Mouse (Mus musculus) CH12F3 (cell line): ENCODE measurements at regions not wholly inside any gene's neighbourhood (a gene's known extent, or its start where the extent isn't known, plus 50 kb on each side); places are given as distances from the start of the nearest gene placed in this dataset.

Experiments
- in situ Hi-C: fragments of 300-500 bp; cut with MboI; formaldehyde crosslinking; loops from 2 replicates; pipeline ENCODE4 v1.14.3; 2020; ENCODE audit warnings: low sequenced_read_pairs

DNA sequence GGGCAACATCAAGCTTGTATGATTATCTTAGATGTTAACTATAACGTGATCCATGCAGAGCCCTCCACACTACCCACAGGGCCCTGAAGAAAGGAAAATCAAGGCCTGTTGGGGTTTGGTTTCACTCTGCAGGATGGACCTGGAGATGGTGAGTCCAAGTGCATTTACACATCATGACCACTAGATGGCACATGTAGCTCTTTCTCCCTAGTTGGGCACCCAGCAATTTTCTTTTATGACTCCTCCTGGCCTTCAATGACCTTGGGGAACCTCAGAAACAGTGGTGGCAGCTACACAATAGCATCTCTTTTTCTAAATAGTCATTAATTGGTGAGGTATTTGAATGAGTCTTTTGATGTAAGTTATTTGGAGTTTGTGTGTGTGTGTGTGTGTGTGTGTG lies 442.1 kb downstream of the Etnk1 start:
- in situ Hi-C loops: loop anchor here (25.0 kb wide), 1 partner anchor 1353 kb away; no protein-coding TSS in a partner anchor

DNA sequence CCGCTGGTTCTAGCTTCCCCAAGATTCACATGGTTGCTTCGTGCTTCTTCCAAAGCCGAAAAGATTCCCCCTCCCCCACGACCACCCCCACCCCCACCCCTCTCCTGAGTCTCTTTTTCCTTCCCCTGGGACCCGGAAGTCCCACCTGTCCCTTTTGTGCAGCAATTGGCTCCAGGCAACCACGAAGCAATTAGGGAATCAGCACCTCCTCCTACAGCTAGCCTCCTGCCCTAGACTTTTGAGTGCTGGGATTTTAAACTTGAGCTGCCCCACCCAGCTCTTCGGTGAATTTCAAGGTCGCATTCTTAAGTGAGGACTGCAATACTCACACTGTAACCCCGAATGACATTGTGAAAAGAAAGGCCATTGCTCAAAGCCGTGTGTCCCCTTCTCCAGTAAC lies 445.9 kb downstream of the Etnk1 start:
- in situ Hi-C loops: loop anchor here (25.0 kb wide), 1 partner anchor 1349 kb away; no protein-coding TSS in a partner anchor

DNA sequence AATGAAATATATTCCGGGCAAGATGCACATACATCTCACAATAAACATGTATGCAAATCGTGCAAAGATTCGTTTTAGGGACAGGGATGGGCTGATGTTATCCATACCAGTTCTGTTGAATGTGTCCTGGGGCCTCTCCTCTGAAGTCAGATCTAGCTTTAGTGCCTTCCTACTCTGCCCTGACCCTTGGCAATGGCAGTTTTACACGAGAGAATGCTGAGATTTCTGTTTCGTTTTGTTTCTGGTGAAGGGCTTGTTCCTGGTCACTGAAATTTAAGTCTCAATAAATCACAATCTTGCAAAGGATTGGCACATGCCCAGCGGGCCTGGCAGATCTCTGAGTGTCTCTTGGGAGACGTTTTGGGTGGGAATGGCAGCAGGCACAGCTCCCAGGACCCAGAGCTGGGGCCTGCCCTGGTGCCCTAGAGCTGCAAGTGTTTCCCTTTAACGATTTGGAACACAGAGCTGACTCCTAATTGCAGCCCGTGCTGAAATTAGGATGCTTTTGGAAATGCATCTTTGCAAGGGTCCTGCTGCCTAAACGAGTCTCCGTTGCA lies 447.5 kb downstream of the Etnk1 start:
- in situ Hi-C loops: loop anchor here (25.0 kb wide), 1 partner anchor 1348 kb away; no protein-coding TSS in a partner anchor

DNA sequence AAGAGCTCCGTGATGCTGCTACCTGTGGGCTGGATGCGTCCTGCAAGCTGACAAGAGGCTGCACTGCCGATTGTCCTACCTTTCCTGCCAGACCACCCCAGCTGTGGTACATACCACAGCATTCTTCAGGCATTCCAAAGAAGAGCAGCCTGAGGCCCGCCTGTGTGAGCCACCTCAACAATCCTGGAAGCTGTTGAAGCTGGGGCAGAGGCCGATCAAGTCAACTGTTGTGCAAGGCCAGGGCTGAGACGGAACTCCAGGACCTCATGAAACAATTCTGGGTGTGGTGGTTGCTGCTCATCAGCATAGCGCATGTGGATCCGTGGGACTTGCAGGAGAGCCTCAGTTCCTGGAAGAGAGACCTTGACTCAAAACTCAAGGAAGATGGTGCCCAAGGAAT lies 448.3 kb downstream of the Etnk1 start:
- in situ Hi-C loops: loop anchor here (25.0 kb wide), 1 partner anchor 1347 kb away; no protein-coding TSS in a partner anchor

DNA sequence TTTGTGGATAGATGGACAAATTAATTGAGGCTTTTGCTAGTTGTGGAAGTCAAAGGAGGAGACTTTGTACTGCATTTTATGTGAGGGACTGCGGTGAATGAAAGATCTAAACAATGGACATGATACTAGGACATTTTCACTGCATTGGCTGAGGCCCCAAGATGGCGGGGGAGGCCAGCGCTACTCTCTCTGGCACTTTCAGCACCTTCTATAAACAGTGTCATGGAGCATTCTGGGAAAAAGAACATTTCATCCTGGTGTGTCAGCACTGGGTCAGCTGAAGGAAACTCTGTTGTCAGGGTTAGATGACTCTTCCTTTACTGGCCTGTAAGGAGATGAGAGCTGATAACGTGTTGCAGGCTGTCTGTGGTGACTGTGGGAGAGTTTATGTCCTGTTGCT lies 449.4 kb downstream of the Etnk1 start:
- in situ Hi-C loops: loop anchor here (25.0 kb wide), 1 partner anchor 1346 kb away; no protein-coding TSS in a partner anchor

DNA sequence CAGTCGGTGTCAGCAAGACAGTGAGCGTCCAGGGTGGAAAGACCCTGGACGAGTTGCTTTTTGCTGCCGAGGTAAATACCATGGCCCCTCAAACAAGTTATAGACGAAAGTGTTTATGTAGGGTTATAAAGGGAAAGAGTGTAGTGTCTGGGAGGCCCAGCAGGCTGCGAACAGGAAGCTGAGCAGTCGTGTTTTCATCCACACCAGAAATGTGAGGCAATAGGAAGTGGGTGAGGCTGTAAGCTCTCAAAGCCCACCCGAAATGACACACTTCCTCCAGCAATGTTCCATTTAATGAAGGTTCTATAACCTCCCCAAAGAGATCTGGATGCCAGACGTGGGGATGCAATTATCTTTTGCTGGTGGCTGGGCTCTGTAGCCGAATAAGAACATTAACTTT lies 451.5 kb downstream of the Etnk1 start:
- in situ Hi-C loops: loop anchor here (25.0 kb wide), 1 partner anchor 1344 kb away; no protein-coding TSS in a partner anchor

DNA sequence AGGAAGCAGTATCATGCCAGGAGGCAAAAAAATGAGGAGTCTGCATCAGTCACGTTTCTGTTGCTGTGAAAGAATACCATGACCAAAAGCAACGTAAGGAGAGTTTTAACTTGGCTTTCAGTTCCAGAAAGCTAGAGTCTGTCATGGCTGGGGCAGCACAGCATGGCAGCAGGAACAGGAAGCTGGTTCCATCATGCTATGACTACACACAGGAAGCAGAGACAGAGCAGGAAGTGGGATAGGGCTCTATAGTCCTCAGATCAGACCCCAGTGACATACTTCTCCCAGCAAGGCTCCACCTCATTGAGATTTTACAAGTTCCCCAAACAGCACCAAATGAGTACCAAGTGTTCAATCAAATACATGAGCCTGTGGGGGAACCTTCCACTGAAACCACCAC lies 453.6 kb downstream of the Etnk1 start:
- in situ Hi-C loops: loop anchor here (25.0 kb wide), 1 partner anchor 1342 kb away; no protein-coding TSS in a partner anchor

DNA sequence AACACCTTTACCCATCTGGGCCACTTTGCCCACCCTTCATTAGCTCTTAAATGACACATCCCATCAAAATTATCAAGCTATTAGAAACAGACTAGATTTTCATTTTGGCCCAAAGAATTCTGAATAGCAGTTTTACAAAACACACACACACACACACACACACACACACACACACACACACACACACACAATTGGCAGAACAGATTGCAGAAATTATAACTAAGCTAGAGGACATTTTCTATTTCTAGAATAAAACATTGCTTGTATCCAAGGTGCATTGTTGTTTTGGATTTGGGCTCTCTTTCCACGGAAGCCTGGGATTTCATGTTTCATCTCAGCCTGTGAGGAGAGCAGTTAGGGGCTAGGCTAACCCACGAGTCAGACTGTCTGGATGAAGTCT lies 455.1 kb downstream of the Etnk1 start:
- in situ Hi-C loops: loop anchor here (25.0 kb wide), 1 partner anchor 1340 kb away; no protein-coding TSS in a partner anchor

DNA sequence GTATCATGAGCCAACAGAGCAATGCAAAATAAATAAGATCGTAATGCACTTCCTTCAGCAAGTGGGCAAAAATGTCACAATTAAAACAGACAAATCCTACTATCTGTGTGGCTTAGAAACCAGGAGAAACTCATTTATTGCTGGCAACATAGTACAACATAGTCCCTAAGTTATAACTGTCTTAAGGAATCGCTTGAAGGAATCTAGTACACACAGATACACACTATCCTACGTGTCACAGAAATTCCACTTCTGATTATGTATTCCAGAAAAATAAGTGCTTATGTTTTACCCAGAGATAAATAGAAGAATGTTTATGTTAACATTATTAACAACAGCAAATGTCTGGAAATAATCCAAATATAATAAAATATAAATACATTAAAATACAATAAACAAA lies 457.9 kb downstream of the Etnk1 start:
- in situ Hi-C loops: loop anchor here (25.0 kb wide), 1 partner anchor 1337 kb away; no protein-coding TSS in a partner anchor

DNA sequence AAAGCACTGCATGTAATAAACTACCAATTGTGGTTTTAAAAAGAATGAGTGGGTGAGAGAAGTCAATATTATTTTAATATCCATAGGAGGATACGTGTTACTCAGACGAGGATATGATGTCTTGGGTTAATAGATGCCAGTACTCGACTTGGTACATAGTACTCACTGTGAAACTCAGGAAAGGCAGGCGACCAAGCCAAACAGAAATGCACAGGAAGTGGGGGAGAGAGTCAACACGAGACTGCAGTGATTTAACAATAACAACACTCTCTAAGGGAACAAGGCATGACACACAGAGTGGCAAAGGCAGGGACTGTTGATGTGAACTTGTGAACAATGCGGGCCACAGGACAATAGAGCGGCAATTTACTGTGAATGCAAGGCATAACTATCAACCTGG lies 464.6 kb downstream of the Etnk1 start:
- in situ Hi-C loops: no loop called here

DNA sequence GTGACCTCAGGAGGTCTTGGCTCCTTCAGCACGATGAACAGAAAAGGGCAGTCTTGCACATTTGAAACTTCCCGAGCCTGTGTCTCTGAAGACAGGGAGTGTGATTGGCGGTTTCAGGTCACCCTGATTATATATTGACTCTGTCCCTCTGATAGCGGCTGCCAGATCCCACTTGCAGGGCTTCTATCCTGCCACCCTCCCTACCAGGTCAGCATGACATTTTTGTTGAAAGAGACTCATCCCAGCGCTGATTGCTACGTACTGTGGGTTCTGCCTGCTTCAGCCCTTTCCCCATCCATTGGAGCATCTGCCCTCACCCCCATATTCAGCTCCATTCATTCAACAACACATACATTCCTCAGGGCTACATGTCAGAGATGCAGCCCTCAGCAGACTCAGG lies 466.7 kb downstream of the Etnk1 start:
- in situ Hi-C loops: no loop called here

DNA sequence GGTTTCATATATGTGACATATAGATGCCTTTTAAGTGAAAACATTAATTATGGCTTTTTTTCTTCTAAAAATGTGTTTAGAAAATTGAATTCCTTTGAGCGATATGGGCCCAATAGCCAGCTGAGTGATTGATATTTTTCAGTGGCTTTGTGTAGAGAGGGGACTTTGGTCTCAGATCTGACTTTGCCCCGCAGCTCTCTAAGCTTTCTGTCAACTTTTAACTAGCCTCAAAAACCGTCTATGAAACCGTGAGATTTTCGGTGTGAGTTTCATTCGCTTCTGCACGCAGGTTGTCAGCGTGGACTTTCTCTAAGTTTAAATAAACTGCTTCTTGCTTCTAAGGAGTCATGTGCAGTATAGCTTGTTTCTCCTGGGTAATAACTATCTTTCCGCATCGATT lies 467.3 kb downstream of the Etnk1 start:
- in situ Hi-C loops: no loop called here

DNA sequence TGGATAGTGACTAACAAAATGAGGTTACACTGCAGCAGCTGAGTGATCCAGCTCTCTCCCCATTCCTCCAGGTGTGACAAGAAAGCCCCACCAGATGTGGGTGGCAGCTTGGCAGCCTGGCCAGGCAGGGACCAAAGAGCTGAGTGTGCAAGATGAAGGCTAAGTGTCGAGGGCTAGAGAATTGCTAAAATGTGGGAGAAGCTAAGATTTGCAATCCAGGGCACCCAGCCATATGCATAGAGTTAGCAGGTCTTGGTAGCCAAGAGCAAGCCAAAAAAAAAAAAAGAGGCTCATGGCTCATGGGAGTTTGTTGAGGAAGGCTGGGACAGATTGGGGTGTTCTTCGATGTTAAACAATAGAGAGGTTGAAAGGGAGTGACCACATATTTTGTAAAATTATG lies 468.0 kb downstream of the Etnk1 start:
- in situ Hi-C loops: no loop called here

DNA sequence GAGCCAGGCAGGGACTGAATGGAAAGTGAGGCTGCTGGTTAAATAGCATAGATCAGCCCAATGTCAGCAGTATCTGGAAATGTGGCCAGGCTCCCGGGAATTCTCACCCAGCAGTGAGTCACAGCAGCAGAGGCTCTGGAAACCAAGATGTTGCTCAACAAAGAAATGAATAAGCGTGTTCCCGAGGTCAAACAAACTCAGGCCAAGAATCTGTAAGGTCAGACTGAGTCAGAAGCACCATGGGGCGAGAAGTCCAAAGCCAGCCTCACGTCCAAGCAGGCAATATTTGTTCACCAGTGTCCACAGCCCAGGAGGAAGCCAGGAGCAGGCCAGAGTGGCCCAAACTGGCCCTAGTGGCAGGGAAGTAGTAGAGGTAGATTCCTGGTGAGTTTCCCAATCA lies 473.6 kb downstream of the Etnk1 start:
- in situ Hi-C loops: no loop called here

DNA sequence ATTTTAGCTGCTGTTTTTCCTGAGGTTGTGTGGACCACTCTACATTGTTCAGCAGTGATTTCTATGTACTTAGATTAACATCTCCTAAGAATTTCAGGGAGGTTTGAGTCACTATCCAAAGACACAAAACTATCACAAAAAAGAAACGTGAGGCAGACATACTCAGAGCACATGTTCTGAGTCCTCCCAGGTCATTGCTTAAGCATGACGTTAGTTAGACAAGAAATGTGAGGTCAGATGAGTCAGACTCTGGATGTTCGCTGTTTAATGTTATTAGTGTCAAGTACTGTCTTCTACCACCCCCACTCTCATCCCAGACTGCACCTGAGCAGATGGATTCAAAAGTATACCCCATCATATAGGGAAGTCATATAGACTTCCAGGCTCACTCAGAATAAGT lies 475.0 kb downstream of the Etnk1 start:
- in situ Hi-C loops: no loop called here

DNA sequence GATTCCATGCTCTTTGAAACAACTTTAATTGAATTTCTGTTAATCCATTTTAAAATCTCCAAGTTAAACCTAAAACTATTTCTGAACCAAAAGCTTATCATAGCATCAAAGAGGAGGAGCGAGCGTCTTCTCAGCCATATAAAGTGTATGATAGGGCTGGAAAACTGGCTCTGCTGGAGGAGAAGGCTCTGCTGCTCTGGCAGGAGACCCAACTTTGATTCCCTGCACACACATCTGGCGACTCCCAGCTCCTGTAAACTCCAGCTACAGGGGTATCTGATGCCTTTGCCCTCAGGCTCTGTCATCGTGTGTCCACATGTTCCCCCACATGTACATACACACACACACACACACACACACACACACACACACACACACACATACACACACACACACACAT lies 479.0 kb downstream of the Etnk1 start:
- in situ Hi-C loops: no loop called here

DNA sequence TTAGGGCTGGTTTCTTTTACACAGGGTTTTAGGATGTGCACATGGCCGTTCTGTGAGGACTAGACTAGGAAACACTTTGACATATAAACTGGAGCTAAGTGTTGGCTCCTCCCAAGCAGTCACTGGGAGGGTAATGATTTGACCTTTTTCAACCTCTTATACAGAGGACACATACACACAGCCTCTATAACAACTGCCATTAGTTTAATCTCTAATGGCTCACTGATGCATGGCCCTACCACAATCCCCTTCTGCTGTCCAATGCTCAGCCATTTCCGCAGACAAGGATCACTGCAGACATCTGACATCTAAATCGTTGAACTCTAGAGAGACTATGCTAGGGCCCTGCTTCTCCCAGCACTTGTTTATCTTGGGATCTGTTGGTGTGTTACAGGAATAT lies 481.5 kb downstream of the Etnk1 start:
- in situ Hi-C loops: no loop called here

DNA sequence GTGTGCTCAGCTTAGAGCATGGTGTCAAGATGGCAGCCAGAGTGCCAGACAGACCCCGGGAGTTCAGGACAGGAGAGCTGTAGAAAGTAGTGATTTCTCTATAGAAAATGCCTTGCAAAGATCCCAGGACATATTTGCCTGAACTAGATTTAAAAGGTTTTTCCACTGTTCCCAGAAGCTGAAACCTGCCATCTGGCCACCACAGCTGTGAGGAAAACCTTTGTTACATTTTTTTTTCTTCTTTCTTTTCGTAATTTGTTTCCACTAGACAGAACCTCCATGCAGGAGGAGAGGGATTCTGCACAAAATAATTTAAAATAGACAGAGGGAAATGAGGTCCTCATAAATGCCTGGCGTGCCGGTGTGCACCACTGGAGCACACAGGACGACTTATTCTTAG lies 489.6 kb downstream of the Etnk1 start:
- in situ Hi-C loops: no loop called here

DNA sequence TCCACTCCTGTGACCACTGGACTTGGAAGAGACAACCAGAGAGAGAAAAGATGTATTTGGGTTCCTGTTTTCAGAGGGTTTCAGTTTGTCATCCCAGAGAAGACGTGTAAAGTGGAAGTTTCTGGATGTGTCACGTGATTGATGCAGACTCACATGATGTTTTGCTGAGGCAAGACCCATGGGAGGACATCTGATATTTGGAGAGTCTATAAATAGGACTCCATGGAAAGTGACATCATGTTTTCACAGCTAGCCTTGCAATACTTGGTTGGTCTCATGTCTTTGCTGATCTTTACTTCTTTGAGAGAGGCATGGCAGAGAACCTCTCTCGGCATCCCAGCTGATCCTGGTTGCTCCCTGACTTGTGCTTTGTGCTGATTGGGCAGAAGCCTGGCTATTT lies 493.8 kb downstream of the Etnk1 start:
- in situ Hi-C loops: no loop called here

DNA sequence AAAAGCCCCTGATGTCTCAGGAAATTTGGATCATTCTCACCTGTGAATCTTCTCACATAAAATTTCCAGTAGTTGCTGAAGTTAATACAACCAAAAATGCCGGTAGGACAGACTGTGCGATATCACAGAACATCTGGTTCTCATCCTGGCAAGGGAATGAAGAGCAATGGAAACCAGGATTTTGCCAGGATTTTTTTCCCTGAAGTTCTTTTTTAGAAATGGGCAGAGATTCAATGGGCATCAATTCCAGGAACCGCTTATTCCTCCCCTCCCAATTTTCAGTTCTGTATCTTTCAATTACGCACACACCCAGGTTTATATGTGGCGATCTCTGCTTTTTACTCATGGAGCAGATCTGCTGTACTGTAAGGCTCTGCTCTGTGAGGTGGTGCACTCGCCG lies 496.3 kb downstream of the Etnk1 start:
- in situ Hi-C loops: no loop called here

DNA sequence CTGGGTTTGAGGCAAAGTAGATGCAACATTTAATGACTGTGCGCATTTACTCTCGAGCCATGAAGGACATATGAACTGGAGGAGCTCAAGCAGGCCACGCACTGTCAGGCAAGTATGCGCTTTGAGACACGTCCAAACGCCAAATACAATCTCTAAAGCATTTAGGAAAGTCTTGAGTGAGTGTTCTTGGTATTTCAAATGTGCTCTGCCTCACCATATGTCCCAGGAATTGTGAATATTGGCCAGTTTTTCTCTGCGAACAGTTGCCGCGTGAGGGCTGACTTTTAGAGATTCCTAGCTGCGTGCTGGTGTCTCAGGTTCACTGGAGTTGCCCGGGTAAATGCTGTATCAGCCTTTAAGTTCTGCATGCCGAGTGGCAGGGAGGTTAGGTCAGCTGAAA lies 498.4 kb downstream of the Etnk1 start:
- in situ Hi-C loops: no loop called here

DNA sequence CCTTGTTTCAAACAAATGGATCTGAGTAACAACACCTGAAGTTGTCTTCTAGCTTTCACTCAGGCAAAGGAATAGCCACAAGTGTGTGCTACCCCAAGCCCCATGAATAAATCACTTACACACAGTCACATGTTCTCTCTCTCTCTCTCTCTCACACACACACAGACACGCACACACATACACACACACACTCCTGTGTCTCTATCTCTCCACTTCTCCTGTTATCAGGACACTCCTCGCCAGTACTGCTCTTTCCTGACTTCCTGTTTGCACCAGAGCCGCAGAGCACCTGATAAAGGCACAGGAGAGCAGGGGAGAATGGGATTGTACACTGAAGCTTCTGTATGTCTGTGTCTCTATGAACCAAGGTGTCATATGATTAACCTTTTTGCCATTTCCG lies 501.5 kb downstream of the Etnk1 start:
- in situ Hi-C loops: no loop called here
